Mouse (Mus musculus): Measurements from ENCODE around the gene Lypd8. TPM values are rescaled to one million over a fixed set of nuclear protein-coding genes. Genes with fewer than 3 reads are reported as not detected.

Gene Lypd8
- polyA plus RNA-seq, 1 experiment, result not detected

DNA sequence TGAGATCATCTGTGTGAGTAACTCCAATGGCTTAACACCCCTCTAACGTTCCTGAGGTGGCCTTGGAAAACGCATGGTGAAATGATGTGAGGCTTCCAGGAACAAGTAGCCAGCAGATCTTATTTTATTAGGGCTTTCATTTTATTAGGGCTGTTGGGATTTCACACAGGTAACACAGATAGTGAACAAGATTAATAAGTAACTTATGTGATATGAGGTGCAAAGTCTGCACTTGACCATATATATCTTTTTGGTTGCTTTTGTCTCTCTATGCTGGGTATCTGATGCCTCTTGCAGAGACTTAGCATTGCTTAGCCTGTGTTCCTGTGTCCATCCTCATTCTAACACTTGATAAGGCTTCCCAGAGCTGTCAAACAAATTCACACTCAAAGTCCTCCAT is 1.6 kb upstream of the Lypd8 start:
- Histone ChIP-seq H3K79me2 (ENCODE audit: control insufficient read depth, insufficient read depth) (no peaks in the 10 kb centered on the region), H3K4me2 (ENCODE audit: low read depth) (no peak overlapping the region), H3K27me3 (ENCODE audit: control insufficient read depth, insufficient read depth, insufficient read length) (no peaks in the 10 kb centered on the region), H3K36me3 (ENCODE audit: control insufficient read depth, insufficient read depth) (no peaks in the 10 kb centered on the region), H3ac (ENCODE audit: control insufficient read depth, insufficient read length) (no peak overlapping the region), H3K4me3 (no peak overlapping the region)
- TF ChIP-seq REST (IDR thresholded peaks at IDR 0.05; ENCODE audit: insufficient read depth, insufficient read length) (no peak), TCF3 (IDR thresholded peaks at IDR 0.05; ENCODE audit: insufficient read length, low read depth) (no peak), POLR2AphosphoS2 (IDR thresholded peaks at IDR 0.05; ENCODE audit: insufficient read length, low read depth) (no peak), MAX (IDR thresholded peaks at IDR 0.05; ENCODE audit: low read depth) (no peak), SRF (IDR thresholded peaks at IDR 0.05; ENCODE audit: control insufficient read depth, insufficient read length, low read depth) (no peak), POLR2A (IDR thresholded peaks at IDR 0.05; ENCODE audit: insufficient read length, low read depth) (no peak), E2F4 (IDR thresholded peaks at IDR 0.05; ENCODE audit: insufficient read depth) (no peak), MYOD1 (IDR thresholded peaks at IDR 0.05; ENCODE audit: control insufficient read depth in 1 of 3, insufficient read length in 2 of 3, low read depth in 2 of 3) (no peak), CEBPB (IDR thresholded peaks at IDR 0.05; ENCODE audit: insufficient read depth, poor library complexity, severe bottlenecking) (no peak), USF1 (IDR thresholded peaks at IDR 0.05; ENCODE audit: low read depth) (no peak), TCF12 (IDR thresholded peaks at IDR 0.05; ENCODE audit: insufficient read depth, poor library complexity, severe bottlenecking) (no peak)

DNA sequence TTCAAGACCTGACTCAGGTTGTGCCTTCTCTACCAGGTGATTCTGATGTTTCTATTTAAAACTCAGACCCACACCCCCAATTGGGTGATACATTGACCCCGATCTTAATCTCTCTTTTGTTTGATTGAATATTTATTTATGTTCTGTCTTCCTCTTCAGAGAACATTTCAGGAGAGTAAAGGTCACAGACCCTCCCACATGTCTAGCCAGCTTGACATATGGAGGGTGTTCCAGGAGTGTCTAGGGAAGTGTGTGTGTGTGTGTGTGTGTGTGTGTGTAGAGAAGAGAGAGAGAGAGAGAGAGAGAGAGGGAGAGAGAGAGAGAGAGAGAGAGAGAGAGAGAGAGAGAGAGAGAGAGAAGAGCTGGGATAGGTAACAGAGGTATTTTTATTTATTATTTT is 1.2 kb upstream of the Lypd8 start:
- Histone ChIP-seq H3K27me3 (ENCODE audit: control insufficient read depth, insufficient read depth, insufficient read length) (no peaks in the 10 kb centered on the region), H3ac (ENCODE audit: control insufficient read depth, insufficient read length) (no peak overlapping the region), H3K4me2 (ENCODE audit: low read depth) (no peak overlapping the region), H3K4me3 (no peak overlapping the region), H3K36me3 (ENCODE audit: control insufficient read depth, insufficient read depth) (no peaks in the 10 kb centered on the region), H3K79me2 (ENCODE audit: control insufficient read depth, insufficient read depth) (no peaks in the 10 kb centered on the region)
- TF ChIP-seq MYOD1 (IDR thresholded peaks at IDR 0.05; ENCODE audit: control insufficient read depth in 1 of 3, insufficient read length in 2 of 3, low read depth in 2 of 3) (no peak), REST (IDR thresholded peaks at IDR 0.05; ENCODE audit: insufficient read depth, insufficient read length) (no peak), TCF3 (IDR thresholded peaks at IDR 0.05; ENCODE audit: insufficient read length, low read depth) (no peak), SRF (IDR thresholded peaks at IDR 0.05; ENCODE audit: control insufficient read depth, insufficient read length, low read depth) (no peak), TCF12 (IDR thresholded peaks at IDR 0.05; ENCODE audit: insufficient read depth, poor library complexity, severe bottlenecking) (no peak), MAX (IDR thresholded peaks at IDR 0.05; ENCODE audit: low read depth) (no peak), POLR2A (IDR thresholded peaks at IDR 0.05; ENCODE audit: insufficient read length, low read depth) (no peak), USF1 (IDR thresholded peaks at IDR 0.05; ENCODE audit: low read depth) (no peak), MYOG (IDR thresholded peaks at IDR 0.05; ENCODE audit: control insufficient read depth in 1 of 3, insufficient read depth in 1 of 3, insufficient read length in 2 of 3, low read depth in 2 of 3) (no peak), CEBPB (IDR thresholded peaks at IDR 0.05; ENCODE audit: insufficient read depth, poor library complexity, severe bottlenecking) (no peak), POLR2AphosphoS2 (IDR thresholded peaks at IDR 0.05; ENCODE audit: insufficient read length, low read depth) (no peak)

DNA sequence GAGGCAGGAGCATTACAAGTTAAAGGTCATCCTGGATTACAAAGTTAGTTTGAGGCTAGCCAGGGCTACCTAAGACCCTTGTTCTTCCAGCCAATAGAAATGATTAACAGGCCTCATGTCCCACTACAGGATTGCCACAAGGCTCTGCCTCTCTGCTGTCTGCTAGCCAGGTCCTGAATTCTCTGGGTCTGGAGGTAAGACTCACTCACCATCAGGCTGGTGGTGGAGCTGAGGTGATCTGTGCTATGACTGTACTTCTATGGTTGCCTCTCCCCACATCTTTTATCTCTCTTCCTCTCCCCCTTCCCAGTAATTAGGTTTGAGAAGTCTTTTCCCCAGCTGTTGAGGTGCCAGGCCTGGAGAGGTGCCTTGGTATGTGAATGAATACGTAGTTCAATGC is 673 bp downstream of the Lypd8 start:
- Histone ChIP-seq H3ac (ENCODE audit: control insufficient read depth, insufficient read length) (no peak overlapping the region), H3K4me2 (ENCODE audit: low read depth) (no peak overlapping the region), H3K27me3 (ENCODE audit: control insufficient read depth, insufficient read depth, insufficient read length) (no peaks in the 10 kb centered on the region), H3K36me3 (ENCODE audit: control insufficient read depth, insufficient read depth) (no peaks in the 10 kb centered on the region), H3K4me3 (no peak overlapping the region), H3K79me2 (ENCODE audit: control insufficient read depth, insufficient read depth) (no peaks in the 10 kb centered on the region)
- no peak for TF ChIP-seq POLR2AphosphoS2 (IDR thresholded peaks at IDR 0.05; ENCODE audit: insufficient read length, low read depth)
- TF ChIP-seq MYOD1 (IDR thresholded peaks at IDR 0.05; ENCODE audit: control insufficient read depth in 1 of 3, insufficient read length in 2 of 3, low read depth in 2 of 3), result no peak
- no peak for TF ChIP-seq REST (IDR thresholded peaks at IDR 0.05; ENCODE audit: insufficient read depth, insufficient read length)
- no peak for TF ChIP-seq TCF3 (IDR thresholded peaks at IDR 0.05; ENCODE audit: insufficient read length, low read depth)
- no peak for TF ChIP-seq MYOG (IDR thresholded peaks at IDR 0.05; ENCODE audit: control insufficient read depth in 1 of 3, insufficient read depth in 1 of 3, insufficient read length in 2 of 3, low read depth in 2 of 3)
- no peak for TF ChIP-seq SRF (IDR thresholded peaks at IDR 0.05; ENCODE audit: control insufficient read depth, insufficient read length, low read depth)

DNA sequence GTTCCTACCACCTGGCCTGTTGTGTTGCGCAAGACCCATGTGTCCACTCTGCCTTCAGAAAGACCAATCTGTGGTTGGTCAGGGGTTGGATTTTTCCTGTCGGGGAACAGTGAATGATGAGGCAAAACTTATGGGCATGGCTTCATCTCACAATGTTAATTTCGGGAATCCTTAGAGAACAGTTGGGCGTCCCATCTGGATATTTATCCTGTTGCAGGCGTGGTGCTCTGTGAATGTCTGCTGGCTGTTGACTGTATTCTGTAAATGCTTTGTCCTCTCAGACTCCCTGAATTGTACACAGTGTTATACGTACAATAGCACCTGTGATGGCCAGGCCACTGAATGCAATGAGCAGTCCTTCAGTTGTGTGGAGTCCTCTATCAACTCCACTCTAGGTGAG is 3.6 kb downstream of the Lypd8 start:
- no peaks in the 10 kb centered on the region for H3K27me3 ChIP-seq (ENCODE audit: control insufficient read depth, insufficient read depth, insufficient read length)
- TF ChIP-seq E2F4 (IDR thresholded peaks at IDR 0.05; ENCODE audit: insufficient read depth) (no peak), TCF3 (IDR thresholded peaks at IDR 0.05; ENCODE audit: insufficient read length, low read depth) (no peak), SRF (IDR thresholded peaks at IDR 0.05; ENCODE audit: control insufficient read depth, insufficient read length, low read depth) (no peak), CEBPB (IDR thresholded peaks at IDR 0.05; ENCODE audit: insufficient read depth, poor library complexity, severe bottlenecking) (no peak), MAX (IDR thresholded peaks at IDR 0.05; ENCODE audit: low read depth) (no peak), MYOD1 (IDR thresholded peaks at IDR 0.05; ENCODE audit: control insufficient read depth in 1 of 3, insufficient read length in 2 of 3, low read depth in 2 of 3) (no peak), MYOG (IDR thresholded peaks at IDR 0.05; ENCODE audit: control insufficient read depth in 1 of 3, insufficient read depth in 1 of 3, insufficient read length in 2 of 3, low read depth in 2 of 3) (no peak), USF1 (IDR thresholded peaks at IDR 0.05; ENCODE audit: low read depth) (no peak), POLR2A (IDR thresholded peaks at IDR 0.05; ENCODE audit: insufficient read length, low read depth) (no peak), REST (IDR thresholded peaks at IDR 0.05; ENCODE audit: insufficient read depth, insufficient read length) (no peak), TCF12 (IDR thresholded peaks at IDR 0.05; ENCODE audit: insufficient read depth, poor library complexity, severe bottlenecking) (no peak), POLR2AphosphoS2 (IDR thresholded peaks at IDR 0.05; ENCODE audit: insufficient read length, low read depth) (no peak)
- no peaks in the 10 kb centered on the region for H3K79me2 ChIP-seq (ENCODE audit: control insufficient read depth, insufficient read depth)

More for the DNA sequence above, 3.6 kb downstream of the Lypd8 start:
- Histone ChIP-seq H3K4me2 (ENCODE audit: low read depth) (no peak overlapping the region), H3K4me3 (no peak overlapping the region), H3K36me3 (ENCODE audit: control insufficient read depth, insufficient read depth) (no peaks in the 10 kb centered on the region), H3ac (ENCODE audit: control insufficient read depth, insufficient read length) (no peak overlapping the region)
